Mouse (Mus musculus): ENCODE data around the gene Opn5.

DNA sequence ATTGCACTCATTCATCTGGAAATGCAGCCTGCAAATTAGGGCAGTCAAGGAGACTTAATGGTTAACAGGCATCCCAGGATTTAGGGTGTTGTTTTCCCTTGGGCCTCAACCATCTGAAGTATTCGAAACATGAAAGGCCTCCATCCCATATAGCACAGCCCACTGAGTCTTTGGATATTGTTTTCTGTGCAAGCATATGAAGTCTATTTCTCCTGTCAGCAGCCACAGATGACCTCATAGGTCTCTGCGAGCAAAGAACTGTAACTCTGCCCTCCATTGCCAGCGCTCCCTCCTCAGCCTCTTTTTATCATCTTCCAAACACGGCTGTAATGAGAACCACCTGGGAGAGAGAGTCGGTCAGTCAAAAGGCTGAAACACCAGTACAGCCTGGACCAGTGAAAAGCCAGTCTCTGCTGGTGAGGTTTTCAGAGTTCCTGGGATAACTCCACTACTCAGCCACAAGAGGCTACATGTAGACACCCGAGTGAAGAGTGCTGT lies 34.5 kb downstream of the Opn5 start:
- no peak for TF ChIP-seq CTCF (IDR thresholded peaks at IDR 0.05; ENCODE audit: low read depth)
- TF ChIP-seq EP300 (IDR thresholded peaks at IDR 0.05; ENCODE audit: low read depth) = no peak
